Mouse (Mus musculus): ENCODE data around the gene Eml2.
A peak's percentile ranks its signal among the peaks of the same experiment; 100 is the strongest.
"Not testable (repeated sequence)": the region's sequence is repeated elsewhere in the genome, so short reads cannot be mapped to it uniquely, and the experiment has no call there.

The Eml2 gene

GRCm38 (mm10) chr7:19175708-19176515, at the start of gene Eml2:
Gene Eml2, plus strand, starts transcription at chr7:19176421.
- DNase-seq = peak; percentile 61

- no peak for DNase-seq
These were observed 48.5 kb upstream of the Eml2 start for GRCm38 (mm10) chr7:19127744-19128143.

- no peak for DNase-seq
These were observed 46.8 kb upstream of the Eml2 start for GRCm38 (mm10) chr7:19129396-19129795.

- DNase-seq = no peak
These were observed 45.6 kb upstream of the Eml2 start for GRCm38 (mm10) chr7:19130657-19131056.

- DNase-seq = peak; percentile 94
These were observed 44.8 kb upstream of the Eml2 start for GRCm38 (mm10) chr7:19131324-19131848.

- DNase-seq = no peak
These were observed 40.1 kb upstream of the Eml2 start for GRCm38 (mm10) chr7:19136168-19136567.

GRCm38 (mm10) chr7:19136673-19137334, 39.4 kb upstream of the Eml2 start:
- DNase-seq = no peak

- DNase-seq = peak; percentile 65
These were observed 38.8 kb upstream of the Eml2 start for GRCm38 (mm10) chr7:19137380-19137779.

GRCm38 (mm10) chr7:19146793-19147192, 29.4 kb upstream of the Eml2 start:
- DNase-seq = no peak

GRCm38 (mm10) chr7:19147497-19148045, 28.6 kb upstream of the Eml2 start:
- DNase-seq = no peak

- DNase-seq = no peak
These were observed 27.9 kb upstream of the Eml2 start for GRCm38 (mm10) chr7:19148180-19148874.

GRCm38 (mm10) chr7:19148875-19149541, 27.2 kb upstream of the Eml2 start, which contains the start of gene Qpctl:
Gene Qpctl, minus strand, starts transcription at chr7:19149291.
- DNase-seq = peak; percentile 98

- DNase-seq = peak; percentile 98
These were observed 26.6 kb upstream of the Eml2 start, which contains the start of gene Snrpd2 for GRCm38 (mm10) chr7:19149626-19150025. Gene Snrpd2, plus strand, starts transcription at chr7:19149722.

- not testable (repeated sequence) for DNase-seq
These were observed 25.1 kb upstream of the Eml2 start for GRCm38 (mm10) chr7:19151121-19151520.

GRCm38 (mm10) chr7:19154796-19155195, 21.4 kb upstream of the Eml2 start:
- no peak for DNase-seq

- no peak for DNase-seq
These were observed 20.3 kb upstream of the Eml2 start for GRCm38 (mm10) chr7:19155825-19156475.

- peak; percentile 89 for DNase-seq
These were observed 18.9 kb upstream of the Eml2 start for GRCm38 (mm10) chr7:19157160-19157800.

GRCm38 (mm10) chr7:19158601-19159000, 17.6 kb upstream of the Eml2 start:
- DNase-seq = no peak

GRCm38 (mm10) chr7:19159411-19159810, 16.8 kb upstream of the Eml2 start:
- DNase-seq = no peak

- peak; percentile 83 for DNase-seq
These were observed 16.1 kb upstream of the Eml2 start for GRCm38 (mm10) chr7:19160115-19160514.

GRCm38 (mm10) chr7:19162928-19163327, 13.3 kb upstream of the Eml2 start:
- no peak for DNase-seq

All from liver (tissue).